Mouse (Mus musculus) cerebellum, adult 9-10 months (tissue): ENCODE measurements around the gene Dclk3.

Experiments used
- DNase-seq: peaks from one replicate; pipeline ENCODE4 v3.0.0; 2022

Gene Dclk3

DNA sequence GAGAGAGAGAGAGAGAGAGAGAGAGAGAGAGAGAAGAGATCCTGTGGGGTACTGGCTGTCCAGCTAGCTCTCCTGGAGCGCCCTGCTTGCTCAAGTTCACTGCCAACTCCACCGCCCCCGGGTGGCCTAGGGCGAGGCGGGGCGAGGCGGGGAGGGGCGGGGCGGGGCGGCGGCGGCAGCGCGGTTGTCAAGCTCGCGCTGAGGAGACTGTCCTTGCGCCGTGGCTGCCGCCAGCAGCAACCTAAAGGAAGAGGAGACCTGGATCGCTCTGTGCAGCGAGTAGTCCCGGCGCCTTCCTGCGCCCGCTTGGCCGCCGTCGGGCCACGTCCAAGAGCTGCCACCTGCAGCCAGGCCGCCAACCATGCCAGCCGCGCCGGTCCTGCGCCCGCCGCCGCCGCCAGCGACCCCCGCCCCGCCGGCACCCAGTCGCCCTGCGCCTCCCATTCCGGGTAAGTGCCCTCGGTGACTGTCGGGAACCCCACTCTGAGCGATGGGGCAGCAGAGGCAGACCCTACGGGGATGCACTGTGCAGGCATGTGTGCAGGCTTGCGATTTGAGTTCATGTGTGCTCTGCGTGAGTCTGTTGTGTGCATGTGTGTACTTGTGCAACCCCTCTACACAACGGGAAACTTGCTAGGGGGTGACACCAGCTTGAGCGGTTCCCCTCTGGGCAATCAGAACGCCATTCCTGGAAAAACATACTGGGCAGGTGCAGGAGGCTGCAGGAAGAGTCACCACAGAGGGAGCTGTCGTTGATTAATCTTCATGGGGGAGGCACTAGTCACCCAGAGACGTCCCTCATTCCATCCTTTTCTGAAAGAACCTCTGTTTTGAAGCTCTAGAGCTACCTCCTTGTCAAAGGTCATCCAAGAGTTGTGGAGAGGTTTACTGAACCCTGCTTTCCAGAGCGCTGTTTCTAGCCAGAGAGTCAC, at the start of gene Dclk3:
Gene Dclk3, plus strand, starts transcription at position 178 of the 932 bp plus-strand sequence.
- no peak for DNase-seq

DNA sequence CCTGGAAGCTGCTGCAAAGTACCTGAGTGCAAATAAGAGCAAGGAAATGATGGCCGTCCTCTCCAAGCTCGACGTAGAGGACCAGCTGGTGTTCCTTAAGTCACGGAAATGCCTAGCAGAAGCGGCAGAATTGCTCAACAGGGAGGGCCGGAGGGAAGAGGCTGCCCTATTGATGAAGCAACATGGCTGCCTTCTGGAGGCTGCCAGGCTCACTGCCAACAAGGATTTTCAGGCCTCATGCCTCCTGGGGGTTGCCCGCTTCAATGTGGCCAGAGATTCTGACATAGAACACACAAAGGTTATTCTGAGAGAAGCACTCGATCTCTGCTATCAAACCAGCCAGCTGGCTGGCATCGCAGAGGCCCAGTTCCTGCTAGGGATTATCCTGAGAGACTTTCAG, 48.9 kb upstream of the Dclk3 start:
- no peak for DNase-seq

DNA sequence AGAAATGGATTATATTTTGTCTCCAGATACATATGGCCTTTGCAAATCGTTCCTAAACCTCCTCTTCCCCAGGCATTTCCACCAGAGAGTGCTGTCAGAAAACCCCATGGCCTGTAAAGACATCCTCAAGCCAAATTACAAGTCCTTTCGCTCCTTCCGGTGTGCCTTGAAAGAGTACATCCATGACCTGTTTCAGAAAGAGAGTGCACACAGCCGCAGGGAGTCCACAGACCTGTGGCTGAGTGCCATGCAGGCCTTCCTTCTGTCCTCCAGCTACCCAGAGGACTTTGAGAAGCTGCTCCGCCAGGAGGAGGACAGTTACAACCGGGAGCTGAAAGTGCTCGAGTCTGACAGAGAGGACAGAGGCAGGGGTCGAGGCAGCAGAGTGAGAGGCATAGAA, 47.8 kb upstream of the Dclk3 start:
- no peak for DNase-seq

DNA sequence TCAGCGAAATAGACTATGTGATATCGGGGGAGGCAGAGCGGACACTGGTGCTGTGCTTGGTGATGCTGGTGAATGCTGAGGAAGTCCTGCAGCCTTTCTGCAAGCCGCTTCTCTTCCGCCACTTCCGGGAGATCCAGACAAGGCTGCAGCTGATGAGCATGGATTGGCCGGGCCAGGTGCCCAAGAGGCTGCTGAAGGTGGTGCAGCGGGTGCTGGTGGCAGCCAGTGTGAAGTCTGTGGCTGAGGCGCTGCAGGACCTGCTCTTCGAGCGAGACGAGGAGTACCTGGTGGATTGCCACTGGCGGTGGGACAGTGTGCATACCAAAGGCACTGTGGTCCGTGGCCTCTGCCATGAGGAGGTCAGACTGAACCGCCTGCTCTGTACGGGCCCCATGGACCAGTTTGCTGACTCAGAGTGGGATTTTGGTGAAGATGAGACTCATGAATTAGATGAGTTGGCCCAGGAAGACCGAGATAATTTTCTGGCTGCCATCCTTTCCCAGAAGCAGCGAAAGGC, 46.9 kb upstream of the Dclk3 start:
- no peak for DNase-seq

DNA sequence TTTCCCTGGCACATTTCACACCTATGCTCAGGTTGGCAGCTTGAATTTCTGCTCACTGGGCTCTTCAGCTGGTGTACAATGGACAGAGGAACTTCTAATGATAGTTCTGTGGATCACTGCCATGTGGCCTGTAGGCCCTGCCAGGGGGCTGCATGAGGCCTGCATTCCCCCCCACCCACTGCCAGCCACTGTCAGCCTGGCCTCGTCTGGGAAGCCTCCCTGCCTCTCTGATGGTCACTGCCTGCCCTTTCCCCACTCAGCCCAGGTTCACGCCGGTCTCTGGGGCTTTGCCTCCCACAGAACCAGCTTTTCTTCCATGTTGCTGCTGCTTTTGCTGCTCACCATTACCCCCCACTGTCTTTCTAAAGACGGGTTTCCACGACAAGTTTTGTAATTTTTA, 43.6 kb upstream of the Dclk3 start:
- no peak for DNase-seq

DNA sequence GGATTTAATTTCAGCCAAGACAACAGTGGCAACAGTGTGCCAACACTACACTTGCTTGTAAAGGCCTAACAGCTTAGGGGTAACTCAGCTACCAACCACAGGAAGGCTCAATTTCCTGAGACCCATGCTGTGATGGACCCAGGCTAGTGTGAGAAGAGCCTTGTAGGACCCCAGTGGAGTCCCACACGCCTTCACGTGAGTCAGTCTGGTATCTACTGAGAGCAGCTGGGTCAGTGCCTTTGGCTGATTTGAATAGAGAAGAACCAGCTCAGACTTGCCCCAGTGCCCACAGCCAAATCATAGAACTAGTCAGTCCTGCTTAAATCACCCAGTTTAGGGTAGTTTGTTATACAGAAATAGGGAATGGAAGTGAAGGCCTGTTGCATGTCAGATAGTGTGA, 40.8 kb upstream of the Dclk3 start:
- DNase-seq: no peak

DNA sequence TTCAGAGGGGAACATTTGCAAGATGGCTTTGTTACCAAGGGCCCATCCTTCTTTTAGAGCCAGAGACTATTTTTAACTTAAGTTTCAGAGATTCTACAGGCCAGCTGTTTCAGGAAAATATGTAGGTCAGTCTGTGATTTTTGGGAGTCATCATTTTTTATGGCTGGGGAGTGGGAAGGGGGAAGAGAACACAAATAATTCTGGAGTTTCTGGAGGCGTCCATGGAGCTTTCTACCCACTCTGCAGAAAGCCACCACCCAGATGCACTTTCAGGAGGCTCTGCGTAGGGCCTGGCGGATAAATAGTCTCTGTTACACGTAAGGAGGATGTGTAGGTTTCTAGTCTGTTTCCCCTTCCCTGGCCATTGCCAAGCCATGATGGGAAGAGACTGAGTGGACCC, 38.8 kb upstream of the Dclk3 start:
- no peak for DNase-seq

DNA sequence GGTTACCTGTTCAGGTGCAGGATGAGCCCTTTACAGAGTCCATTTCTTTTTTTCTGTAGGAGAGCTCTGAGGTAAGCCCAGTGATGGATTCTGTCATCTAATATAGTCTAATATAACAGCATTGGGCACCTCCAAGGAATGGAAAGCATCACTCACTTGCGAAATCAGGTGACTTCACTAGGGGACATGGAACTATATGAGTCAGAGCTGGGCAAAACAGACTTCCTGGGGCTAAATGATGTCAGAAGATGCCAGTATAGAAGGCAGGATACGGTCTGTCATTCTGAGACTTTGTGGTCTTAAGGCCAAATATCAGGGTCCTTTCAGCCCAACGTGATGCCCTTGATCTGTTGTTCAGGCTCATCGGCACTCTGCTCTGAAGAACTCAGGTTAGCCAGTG, 35.7 kb upstream of the Dclk3 start:
- no peak for DNase-seq

DNA sequence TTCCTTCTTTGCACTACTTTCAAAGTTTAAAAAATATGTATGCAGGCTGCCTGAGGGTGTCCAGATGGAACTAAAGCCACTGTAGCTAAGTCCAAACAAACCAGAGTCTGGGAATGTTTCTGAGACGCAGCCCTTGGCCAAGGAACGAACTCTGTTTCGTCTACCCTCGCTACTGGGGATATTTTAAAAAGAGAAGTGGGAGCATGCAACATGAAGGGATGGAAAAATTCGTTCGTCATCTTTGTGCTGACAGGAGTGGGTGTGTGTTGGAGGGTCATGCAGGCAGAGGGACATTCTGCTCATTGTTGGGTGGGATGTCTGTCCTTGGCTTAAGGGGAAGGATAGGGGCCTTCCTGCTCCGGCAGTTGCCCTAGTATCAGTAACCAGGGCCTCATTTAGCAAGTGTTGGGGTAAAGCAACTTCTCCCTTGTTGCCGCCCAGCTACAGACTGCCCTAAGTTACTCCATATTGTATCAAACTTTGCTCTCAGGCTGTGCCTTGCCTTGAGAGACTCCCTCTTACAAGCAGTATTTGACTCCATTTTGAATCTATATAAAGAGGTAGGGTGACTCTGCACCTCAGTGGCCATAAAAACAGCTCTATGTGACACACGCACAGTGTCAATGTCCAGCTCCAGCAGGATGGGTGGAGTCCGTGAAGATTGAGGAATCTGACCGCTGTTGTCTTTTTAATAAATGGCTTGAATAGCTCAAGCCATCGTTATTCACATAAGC, 34.4 kb upstream of the Dclk3 start:
- no peak for DNase-seq

DNA sequence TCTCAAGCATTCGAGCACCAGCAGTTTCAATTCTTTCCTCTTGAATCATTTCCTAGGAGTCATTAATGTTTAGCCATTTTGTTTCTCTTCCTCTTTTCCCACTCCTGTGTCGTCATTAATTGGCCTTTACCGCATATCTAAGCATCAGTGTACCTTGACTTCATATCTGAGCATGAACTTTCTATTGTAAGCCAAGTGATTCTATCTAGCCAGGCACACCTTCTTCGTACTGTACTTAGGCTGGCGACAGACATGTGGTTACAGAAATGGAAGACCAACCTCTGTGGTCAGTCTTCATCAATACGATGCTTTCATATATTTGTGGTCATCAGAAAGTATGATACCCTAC, 33.8 kb upstream of the Dclk3 start:
- DNase-seq: no peak

DNA sequence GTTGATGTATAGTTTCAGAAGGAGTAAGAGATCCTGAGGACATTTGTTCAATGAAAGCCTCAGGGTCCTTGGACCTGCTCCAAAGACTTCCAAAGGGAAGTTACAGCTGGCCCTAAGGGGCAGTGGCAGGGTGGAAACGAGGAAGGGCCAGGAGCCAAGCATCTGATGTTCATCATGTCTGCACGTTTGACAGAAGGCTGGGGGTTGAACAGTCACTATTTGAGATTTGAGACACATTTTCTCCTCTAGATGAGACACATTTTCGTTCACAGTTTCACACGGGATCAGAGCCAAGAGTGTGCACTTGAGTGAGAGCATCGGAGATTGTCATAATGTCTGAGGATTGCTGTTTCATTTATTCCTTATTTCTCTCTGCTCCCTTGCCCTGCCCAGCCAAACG, 30.9 kb upstream of the Dclk3 start:
- DNase-seq: no peak

DNA sequence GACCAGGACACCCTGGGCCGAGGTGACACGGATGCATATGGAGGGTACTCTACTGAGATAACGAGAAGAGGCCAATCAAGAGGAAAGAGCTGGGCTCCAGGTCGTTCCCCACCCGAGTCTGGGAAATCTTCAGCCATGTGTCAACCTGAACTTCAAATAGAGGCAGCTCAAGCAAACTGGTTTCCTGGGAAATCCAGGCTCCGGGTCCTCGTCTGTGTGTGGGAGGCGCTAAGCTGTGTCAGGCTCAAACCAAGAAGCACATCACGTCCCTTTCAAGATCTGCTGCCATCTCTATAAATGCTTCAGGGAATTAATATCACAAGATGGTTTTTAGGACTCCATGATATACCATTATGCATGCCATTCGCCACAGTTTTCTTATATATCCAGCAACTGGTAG, 30.5 kb upstream of the Dclk3 start:
- DNase-seq: no peak

DNA sequence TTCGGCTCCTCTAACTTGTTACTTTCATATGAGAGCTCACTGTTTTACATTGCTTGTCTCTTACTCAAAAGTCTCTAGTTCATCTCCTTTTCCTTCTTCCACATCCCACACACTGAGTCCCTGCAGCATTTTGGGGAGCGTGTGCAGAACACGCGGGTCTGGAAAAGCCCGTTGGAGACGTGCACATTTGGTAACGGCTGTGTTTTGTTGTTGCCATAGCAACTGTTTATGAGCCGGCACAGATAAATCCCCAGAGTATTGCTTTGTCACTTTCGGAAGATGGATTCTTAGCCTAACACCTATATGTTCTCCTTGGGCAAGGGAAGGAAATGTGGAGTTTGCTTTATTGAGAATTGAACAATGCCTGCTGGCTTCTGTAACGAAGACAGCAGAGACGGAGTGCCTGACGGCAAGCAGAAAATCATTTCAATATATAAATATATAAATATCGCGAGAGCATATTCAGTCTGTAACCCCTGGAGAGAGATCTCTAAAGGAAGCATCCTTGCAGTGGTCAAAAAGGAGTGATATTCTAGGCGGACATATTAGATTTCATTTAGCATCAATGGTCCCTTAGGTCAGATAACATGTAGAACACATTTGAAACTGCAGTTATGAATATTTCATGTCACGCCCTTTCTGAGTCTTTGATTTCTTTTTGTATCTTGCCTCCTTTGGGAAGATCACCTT, 26.3 kb upstream of the Dclk3 start:
- DNase-seq: no peak

DNA sequence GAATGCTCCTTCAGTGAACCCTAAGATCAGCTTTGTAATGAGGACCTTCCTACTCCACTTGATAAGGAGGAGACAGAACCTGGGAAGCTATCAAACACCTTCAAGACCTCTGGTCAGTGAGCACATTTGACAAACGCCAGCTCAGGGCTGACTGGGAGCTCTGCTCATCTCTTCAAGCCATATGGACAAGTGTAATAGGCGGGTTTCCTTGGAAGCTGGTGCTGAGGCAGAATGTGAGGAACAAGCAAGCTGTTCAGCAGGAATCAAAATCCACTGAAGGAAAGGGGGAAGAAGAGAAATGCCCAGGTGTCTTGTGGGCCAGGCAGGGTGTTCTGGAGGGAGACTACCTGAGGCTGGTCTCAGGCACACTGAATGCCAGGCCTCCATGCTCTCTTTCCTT, 17.0 kb upstream of the Dclk3 start:
- DNase-seq: no peak

DNA sequence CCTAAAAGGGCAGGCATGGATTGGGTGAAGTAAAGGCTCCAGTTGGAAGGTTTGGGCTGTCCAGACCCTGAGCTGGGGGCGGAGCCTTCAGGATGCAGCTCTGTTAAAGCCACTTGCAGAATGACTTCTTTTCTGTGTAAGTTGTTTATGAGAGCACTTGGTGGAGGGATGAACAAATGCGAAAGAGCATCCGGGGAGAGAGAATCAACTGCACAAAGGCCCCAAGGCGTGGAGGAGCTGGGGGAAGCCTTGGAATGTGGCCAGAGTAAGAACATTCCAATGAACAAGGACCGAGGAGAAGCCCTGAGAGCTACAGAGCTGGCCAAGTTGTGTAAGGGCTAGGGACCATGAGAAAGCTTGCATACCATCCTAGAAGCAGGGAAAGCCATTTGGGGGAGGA, 16.3 kb upstream of the Dclk3 start:
- no peak for DNase-seq

DNA sequence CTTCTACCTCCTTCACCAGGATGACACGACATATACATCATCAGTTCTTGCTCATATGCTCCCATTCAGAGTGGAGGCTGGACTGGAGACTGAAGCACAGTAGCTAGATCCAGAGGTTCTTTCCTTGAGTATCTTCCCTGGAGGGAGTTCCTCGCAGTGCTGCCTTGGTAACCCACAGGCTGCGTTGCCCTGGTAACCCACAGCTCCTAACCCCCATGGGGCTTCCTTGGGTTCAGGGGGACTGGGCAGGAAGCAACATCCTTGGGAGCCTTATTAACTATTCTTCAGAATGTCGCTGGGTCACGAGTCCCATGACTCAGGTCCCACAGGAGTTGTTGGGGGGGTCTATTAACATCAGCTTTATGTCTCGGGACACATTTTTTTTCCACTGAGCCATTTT, 13.8 kb upstream of the Dclk3 start:
- DNase-seq: no peak

DNA sequence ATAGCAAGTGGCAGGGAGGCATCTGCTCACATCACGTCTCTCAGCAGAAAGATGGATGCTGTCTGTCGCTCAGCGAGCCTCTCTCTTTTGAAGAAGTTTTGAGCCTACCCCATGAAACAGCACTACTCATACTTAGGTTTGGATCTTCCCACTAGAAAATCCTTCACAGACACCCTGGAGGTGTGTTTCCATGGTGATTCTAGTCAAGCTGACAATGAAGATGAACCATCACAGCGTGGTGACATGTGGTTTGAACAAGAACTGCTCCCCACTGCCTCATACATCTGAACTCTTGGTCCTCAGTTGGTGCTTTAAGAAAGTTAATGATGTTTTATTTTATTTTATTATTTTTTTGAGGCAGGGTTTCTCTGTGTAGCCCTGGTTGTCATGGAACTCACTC, 12.9 kb upstream of the Dclk3 start:
- DNase-seq: no peak

DNA sequence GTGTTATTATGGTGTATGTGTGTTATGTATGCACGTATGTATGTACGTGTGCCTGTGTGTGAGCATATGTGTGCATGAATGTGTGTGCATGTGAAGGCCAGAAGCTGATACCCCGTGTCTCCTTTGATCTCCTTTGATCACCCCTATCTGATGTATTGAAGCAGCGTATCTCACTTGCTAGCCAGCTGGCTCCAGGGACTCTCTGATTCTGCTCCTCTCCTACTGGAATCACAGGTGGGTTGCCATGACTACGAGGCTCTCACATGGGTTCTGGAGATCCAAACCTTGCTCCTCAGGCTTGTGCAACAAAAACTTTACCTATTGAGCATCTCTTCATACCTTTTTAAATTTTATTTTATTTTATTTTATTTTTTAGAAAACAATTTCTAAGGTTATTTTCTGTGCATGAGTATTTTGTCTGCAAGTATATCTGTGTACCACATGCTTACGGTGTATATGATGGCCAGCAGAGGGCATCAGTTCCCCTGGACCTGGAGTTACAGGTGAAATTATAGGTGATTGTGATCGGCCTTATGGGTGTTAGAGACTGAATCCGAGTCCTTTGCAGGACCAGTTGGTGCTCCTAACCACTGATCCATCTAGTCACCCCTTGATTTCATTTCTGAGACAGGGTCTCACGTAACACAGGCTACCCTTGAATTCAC, 10.9 kb upstream of the Dclk3 start:
- DNase-seq: no peak

DNA sequence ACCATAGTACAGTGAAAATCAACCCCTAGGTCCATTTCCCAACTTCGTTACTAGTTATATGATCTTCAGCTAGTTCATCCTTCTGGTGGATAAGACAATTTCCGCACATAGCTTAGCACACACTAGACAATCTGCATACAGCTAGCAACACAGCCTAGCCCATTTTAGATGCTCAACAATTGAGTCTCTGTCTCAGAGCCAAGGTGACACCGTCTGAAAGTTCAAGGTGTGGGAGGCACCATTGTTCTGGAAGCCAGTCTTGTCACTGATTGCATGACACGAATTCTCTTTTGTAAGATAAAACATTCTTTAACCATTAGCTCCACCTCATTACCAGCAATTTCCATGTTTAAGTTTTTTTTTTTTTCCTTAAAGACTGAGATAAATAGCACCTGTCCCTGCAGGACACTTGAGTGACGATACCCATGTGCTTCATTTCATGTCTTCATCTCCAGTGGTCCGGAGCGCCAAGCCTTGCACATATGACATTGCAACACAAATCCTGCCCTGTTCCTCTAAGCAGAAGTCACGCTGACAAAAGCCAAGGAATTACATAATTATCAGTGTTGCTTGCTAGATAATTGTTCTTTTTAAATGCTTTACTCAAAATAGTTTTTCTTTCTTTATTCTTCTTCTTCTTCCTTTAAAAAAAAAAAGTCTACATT, 10.1 kb upstream of the Dclk3 start:
- no peak for DNase-seq

DNA sequence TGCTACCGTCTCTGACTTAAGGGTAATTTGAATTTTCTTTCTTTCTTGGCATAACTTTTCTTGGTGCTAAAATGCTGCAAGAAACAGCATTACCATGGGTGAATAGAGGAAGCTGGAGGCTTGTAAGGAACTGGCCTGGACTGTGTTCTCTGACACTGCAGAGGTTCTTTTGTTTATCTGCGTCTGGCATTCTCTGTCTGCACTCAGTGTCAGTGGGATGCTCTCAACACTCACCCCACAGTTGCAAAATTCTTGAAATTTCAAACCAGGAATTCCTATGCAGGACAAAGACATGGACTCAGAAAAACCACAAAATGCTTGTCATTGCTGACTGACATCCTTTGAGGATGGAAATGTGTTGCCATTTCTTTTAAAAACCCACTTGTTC, 9.5 kb upstream of the Dclk3 start:
- DNase-seq: no peak

DNA sequence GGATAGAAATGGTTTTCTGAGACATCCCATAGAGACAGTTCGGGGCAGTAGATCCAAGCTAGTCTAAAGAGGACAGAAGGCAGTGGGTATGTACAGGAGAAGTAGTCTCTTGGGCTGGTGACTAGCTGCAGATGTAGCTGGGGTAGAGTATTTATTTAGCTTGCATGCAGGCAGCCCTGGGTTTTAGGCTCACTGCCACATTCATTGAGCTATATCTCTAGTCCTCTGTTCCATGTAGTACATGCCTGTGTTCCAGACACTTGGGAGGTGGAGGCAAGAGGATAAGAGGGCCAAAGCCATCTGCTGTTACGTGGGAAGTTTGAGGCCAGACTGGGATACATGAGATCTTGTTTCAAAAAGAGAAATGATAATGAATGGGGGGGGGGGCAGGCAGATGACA, 3.5 kb upstream of the Dclk3 start:
- DNase-seq: no peak

DNA sequence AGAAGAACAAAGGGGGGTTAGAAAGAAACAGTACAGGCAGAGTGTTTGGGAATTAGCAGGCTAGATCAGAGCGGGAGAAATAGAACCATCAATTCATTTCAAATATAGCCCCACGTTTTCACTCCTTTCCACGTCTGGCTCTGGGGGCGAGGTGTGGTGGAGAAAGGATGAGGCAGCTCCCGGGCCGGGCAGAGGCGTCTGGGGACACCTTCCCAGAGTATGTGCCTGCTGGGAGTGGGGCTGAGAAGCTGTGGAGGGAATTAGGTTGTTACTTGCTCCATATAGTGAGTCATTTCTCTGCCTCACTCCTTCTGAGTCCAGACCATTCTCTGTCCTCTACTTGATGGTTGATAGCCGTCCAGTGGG, 938 bp downstream of the Dclk3 start:
- no peak for DNase-seq

DNA sequence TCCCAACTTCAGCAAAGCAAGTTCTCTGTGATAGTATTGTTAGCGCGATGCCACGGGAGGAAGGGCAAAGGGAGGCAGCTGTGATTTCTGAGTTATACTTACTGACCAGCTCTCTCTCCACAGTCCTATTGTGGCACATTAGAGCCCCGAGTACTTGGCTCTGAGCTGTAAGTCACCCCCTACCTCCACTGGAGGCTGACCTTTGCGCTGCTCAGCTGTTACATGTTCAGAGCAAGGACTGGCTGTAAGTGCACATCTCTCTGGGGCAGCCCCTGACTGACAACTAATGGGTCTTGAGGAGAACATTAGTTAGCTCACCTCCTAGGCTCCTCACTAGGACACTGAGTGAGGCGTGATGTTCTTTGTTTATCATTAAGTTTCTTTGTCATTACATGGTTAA, 1.6 kb downstream of the Dclk3 start:
- no peak for DNase-seq
